Comparison of ENCODE assay signal across 8 mouse cellular contexts in genomic region chrX:166661043-166661718, GRCm38 (mm10).
DNase-seq lines count a peak whose midpoint lies in the region; ATAC-seq lines count a peak whose summit lies in the region.

No protein-coding gene starts in this region.

- no peaks in the 10 kb centered on the region for H3K9me3 ChIP-seq in erythroblast, embryonic 14.5 days (ENCODE audit: control insufficient read depth, low read length)
- no peaks in the 10 kb centered on the region for H3K9me3 ChIP-seq in heart, embryonic 11.5 days (replicated peaks; ENCODE audit: control insufficient read depth, low read length)
- no peaks in the 10 kb centered on the region for H3K9me3 ChIP-seq in kidney, embryonic 15.5 days (replicated peaks)
- no peaks in the 10 kb centered on the region for H3K9me3 ChIP-seq in midbrain, embryonic 16.5 days (replicated peaks; ENCODE audit: control insufficient read depth, low read length, poor library complexity, severe bottlenecking)

- peak overlapping the region; percentile 58 for H3K4me2 ChIP-seq in heart, embryonic 11.5 days
- H3K4me2 ChIP-seq in kidney, embryonic 15.5 days: peak overlapping the region; percentile 50
- H3K4me2 ChIP-seq in midbrain, embryonic 16.5 days (ENCODE audit: low read length): peak overlapping the region; percentile 47

- 0 out of 2 replicates have a peak, but pooled peaks have one; percentile 35 for ATAC-seq in heart, embryonic 11.5 days (replicated peaks; ENCODE audit: insufficient number of reproducible peaks, low FRiP score, low TSS enrichment)
- ATAC-seq in kidney, embryonic 15.5 days (replicated peaks; ENCODE audit: low FRiP score): peak; percentile 82
- ATAC-seq in midbrain, embryonic 16.5 days: peak; percentile 94

- peaks cover 3% of the 10 kb centered on the region; the same call in 1 of the 2 replicates for H3K4me1 ChIP-seq in erythroblast, embryonic 14.5 days (ENCODE audit: control insufficient read depth)
- H3K4me1 ChIP-seq in heart, embryonic 11.5 days (ENCODE audit: control insufficient read depth, insufficient read depth, low read length): peaks cover 4% of the 10 kb centered on the region; the same call in 1 of the 2 replicates
- H3K4me1 ChIP-seq in kidney, embryonic 15.5 days: peaks cover 5% of the 10 kb centered on the region; the same call in 1 of the 2 replicates
- H3K4me1 ChIP-seq in midbrain, embryonic 16.5 days (ENCODE audit: control insufficient read depth, insufficient read depth, low read length): peaks cover 3% of the 10 kb centered on the region; the same call in 1 of the 2 replicates

- peak overlapping the region; percentile 40; the same call in 1 of the 2 replicates for H3K9ac ChIP-seq in heart, embryonic 11.5 days (ENCODE audit: low read depth, low read length)
- 0 out of 2 replicates have a peak overlapping the region, but pooled peaks have one; percentile 14 for H3K9ac ChIP-seq in kidney, embryonic 15.5 days
- peak overlapping the region; percentile 47; the same call in 1 of the 2 replicates for H3K9ac ChIP-seq in midbrain, embryonic 16.5 days (ENCODE audit: low read depth, low read length)

- 24% methylated on average over 16 of the region's 16 CpGs for WGBS in heart, embryonic 11.5 days (ENCODE audit: insufficient replicate concordance)
- 24% methylated on average over 16 of the region's 16 CpGs for WGBS in kidney, embryonic 15.5 days
- WGBS in midbrain, embryonic 16.5 days: 17% methylated on average over 16 of the region's 16 CpGs

- H3K4me3 ChIP-seq in erythroblast, embryonic 14.5 days (replicated peaks): peak overlapping the region; percentile 28
- H3K4me3 ChIP-seq in heart, embryonic 11.5 days (ENCODE audit: low read depth, low read length): no peak overlapping the region
- H3K4me3 ChIP-seq in kidney, embryonic 15.5 days (replicated peaks): peak overlapping the region; percentile 27
- peak overlapping the region; percentile 12; the same call in 1 of the 2 replicates for H3K4me3 ChIP-seq in midbrain, embryonic 16.5 days (ENCODE audit: low read depth, low read length)

- DNase-seq in retina, postnatal 1 day: peak; percentile 83
- no peak for DNase-seq in retina, embryonic 14.5 days (ENCODE audit: low spot score)
- peak; percentile 5 for DNase-seq in liver
- DNase-seq in spleen, postnatal 4 days (ENCODE audit: low spot score in 2 of 2): peak; percentile 33 to 65

- no peaks in the 10 kb centered on the region for H3K36me3 ChIP-seq in erythroblast, embryonic 14.5 days (ENCODE audit: control insufficient read depth)
- H3K36me3 ChIP-seq in heart, embryonic 11.5 days (ENCODE audit: control insufficient read depth, insufficient read depth, low read length): no peaks in the 10 kb centered on the region
- H3K36me3 ChIP-seq in kidney, embryonic 15.5 days: no peaks in the 10 kb centered on the region
- no peaks in the 10 kb centered on the region for H3K36me3 ChIP-seq in midbrain, embryonic 16.5 days (ENCODE audit: control insufficient read depth, insufficient read depth, low read length)

- no peaks in the 10 kb centered on the region; the same call in 1 of the 2 replicates for H3K27me3 ChIP-seq in erythroblast, embryonic 14.5 days (ENCODE audit: control insufficient read depth)
- H3K27me3 ChIP-seq in heart, embryonic 11.5 days (ENCODE audit: control insufficient read depth, insufficient read depth, low read length): no peaks in the 10 kb centered on the region; the same call in 1 of the 2 replicates
- H3K27me3 ChIP-seq in kidney, embryonic 15.5 days: peaks cover 76% of the 10 kb centered on the region
- H3K27me3 ChIP-seq in midbrain, embryonic 16.5 days (ENCODE audit: control insufficient read depth, insufficient read depth, low read depth, low read length): peaks cover 3% of the 10 kb centered on the region

- H3K27ac ChIP-seq in heart, embryonic 11.5 days (ENCODE audit: low read depth, low read length): peak overlapping the region; percentile 46
- H3K27ac ChIP-seq in kidney, embryonic 15.5 days: peak overlapping the region; percentile 78
- peak overlapping the region; percentile 87 for H3K27ac ChIP-seq in midbrain, embryonic 16.5 days (ENCODE audit: low read length)

Comparison
In these comparisons a context has a peak if more than half of its experiments do, and no peak if none do; other contexts are left out.
1. ATAC-seq: peak in every context shown above with its lines; median percentile 94 in midbrain, embryonic 16.5 days; 82 in kidney, embryonic 15.5 days; 35 in heart, embryonic 11.5 days.